Mouse (Mus musculus): ENCODE data around the gene Edaradd. TPM values are rescaled to one million over a fixed set of nuclear protein-coding genes. Genes with fewer than 3 reads are reported as not detected.

The Edaradd gene
- polyA plus RNA-seq, 1 experiment: 0.55 TPM

- no peaks in the 10 kb centered on the region for H3K36me3 ChIP-seq (ENCODE audit: control insufficient read depth, insufficient read depth, low read length)
- no peak overlapping the region for H3K4me3 ChIP-seq (ENCODE audit: insufficient read depth, low read depth, low read length)
- no peak for TF ChIP-seq CTCF (conservative IDR thresholded peaks at IDR 0.05; ENCODE audit: insufficient read depth, insufficient read length, low read depth, low read length)
- TF ChIP-seq POLR2A (IDR thresholded peaks at IDR 0.05; ENCODE audit: low read depth, low read length): no peak
- DNase-seq: no peak
- no peak overlapping the region for H3K27ac ChIP-seq (ENCODE audit: insufficient read depth, low read depth, low read length)
- no peaks in the 10 kb centered on the region for H3K27me3 ChIP-seq (replicated peaks; ENCODE audit: control insufficient read depth, insufficient read depth, low read length)
- WGBS: 82% methylated on average over 4 of the region's 4 CpGs
- H3K4me1 ChIP-seq (ENCODE audit: control insufficient read depth, insufficient read depth, low read length): 0 out of 2 replicates have a peak, but pooled peaks cover 4% of the 10 kb centered on the region
Observed at GRCm38 (mm10) chr13:12462623-12463022, 57.6 kb downstream of the Edaradd start.

DNA sequence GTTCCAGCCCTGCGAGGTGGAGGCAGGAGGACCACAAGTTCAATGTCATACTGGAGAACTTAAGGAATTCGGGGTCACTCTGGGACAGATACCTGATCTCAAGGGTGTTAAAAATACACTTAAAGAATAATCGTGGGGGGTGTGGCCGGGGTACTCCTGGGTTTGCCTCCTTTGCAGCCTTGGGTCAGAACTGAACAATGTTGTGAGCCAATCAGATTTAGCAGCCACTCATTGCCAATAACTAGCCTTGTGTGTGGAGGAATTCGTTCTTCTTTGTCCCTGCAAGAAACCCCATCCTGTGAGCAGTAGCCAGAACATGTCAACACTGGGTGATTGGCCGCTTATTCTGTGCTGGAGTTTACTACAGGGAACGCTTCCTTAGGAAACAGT lies 58.5 kb downstream of the Edaradd start:
- DNase-seq: peak; percentile 50
- Histone ChIP-seq H3K27me3 (replicated peaks; ENCODE audit: control insufficient read depth, insufficient read depth, low read length) (no peaks in the 10 kb centered on the region), H3K27ac (ENCODE audit: insufficient read depth, low read depth, low read length) (peak overlapping the region; percentile 37), H3K36me3 (ENCODE audit: control insufficient read depth, insufficient read depth, low read length) (no peaks in the 10 kb centered on the region), H3K4me3 (ENCODE audit: insufficient read depth, low read depth, low read length) (peak overlapping the region; percentile 99), H3K4me1 (ENCODE audit: control insufficient read depth, insufficient read depth, low read length) (peaks cover 4% of the 10 kb centered on the region; the same call in 1 of the 2 replicates)
- TF ChIP-seq CTCF (conservative IDR thresholded peaks at IDR 0.05; ENCODE audit: insufficient read depth, insufficient read length, low read depth, low read length) (no peak), POLR2A (IDR thresholded peaks at IDR 0.05; ENCODE audit: low read depth, low read length) (no peak)
- 3% methylated on average over 7 of the region's 7 CpGs for WGBS

GRCm38 (mm10) chr13:12460881-12461729 lies 59.1 kb downstream of the Edaradd start:
- no peaks in the 10 kb centered on the region for H3K36me3 ChIP-seq (ENCODE audit: control insufficient read depth, insufficient read depth, low read length)
- H3K27me3 ChIP-seq (replicated peaks; ENCODE audit: control insufficient read depth, insufficient read depth, low read length): no peaks in the 10 kb centered on the region
- H3K4me1 ChIP-seq (ENCODE audit: control insufficient read depth, insufficient read depth, low read length): peaks cover 9% of the 10 kb centered on the region
- peak overlapping the region; percentile 91 for H3K27ac ChIP-seq (ENCODE audit: insufficient read depth, low read depth, low read length)
- H3K4me3 ChIP-seq (ENCODE audit: insufficient read depth, low read depth, low read length): peak overlapping the region; percentile 99
- no peak for TF ChIP-seq CTCF (conservative IDR thresholded peaks at IDR 0.05; ENCODE audit: insufficient read depth, insufficient read length, low read depth, low read length)
- peak; percentile 30 for TF ChIP-seq POLR2A (IDR thresholded peaks at IDR 0.05; ENCODE audit: low read depth, low read length)
- under 1% methylated on average over 59 of the region's 59 CpGs for WGBS
- DNase-seq: peak; percentile 97

DNA sequence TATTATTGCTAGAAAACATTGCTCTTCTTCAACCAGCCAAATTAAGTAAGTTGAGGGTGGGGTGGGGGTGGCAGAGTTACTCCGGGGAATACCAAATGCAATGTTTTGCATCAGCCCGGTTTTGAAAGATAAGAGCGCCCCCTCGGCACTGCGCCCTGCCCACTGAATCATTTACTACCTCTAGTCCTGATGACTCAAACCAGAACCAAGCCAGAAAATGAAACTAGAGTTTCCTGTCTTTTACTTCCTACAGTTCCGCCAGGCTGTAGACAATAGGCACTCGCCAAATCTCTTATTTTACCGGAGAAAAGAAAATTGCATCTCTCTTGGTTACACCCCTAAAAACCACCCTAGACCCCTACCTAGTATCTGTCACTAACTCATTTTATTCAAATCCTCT lies 59.8 kb downstream of the Edaradd start:
- WGBS: under 1% methylated on average over 8 of the region's 8 CpGs
- peak; percentile 82 for DNase-seq
- peak overlapping the region; percentile 99 for H3K4me3 ChIP-seq (ENCODE audit: insufficient read depth, low read depth, low read length)
- H3K36me3 ChIP-seq (ENCODE audit: control insufficient read depth, insufficient read depth, low read length): no peaks in the 10 kb centered on the region
- TF ChIP-seq POLR2A (IDR thresholded peaks at IDR 0.05; ENCODE audit: low read depth, low read length) (no peak), CTCF (conservative IDR thresholded peaks at IDR 0.05; ENCODE audit: insufficient read depth, insufficient read length, low read depth, low read length) (no peak)
- no peaks in the 10 kb centered on the region for H3K27me3 ChIP-seq (replicated peaks; ENCODE audit: control insufficient read depth, insufficient read depth, low read length)
- peaks cover 15% of the 10 kb centered on the region for H3K4me1 ChIP-seq (ENCODE audit: control insufficient read depth, insufficient read depth, low read length)
- peak overlapping the region; percentile 91 for H3K27ac ChIP-seq (ENCODE audit: insufficient read depth, low read depth, low read length)

DNA sequence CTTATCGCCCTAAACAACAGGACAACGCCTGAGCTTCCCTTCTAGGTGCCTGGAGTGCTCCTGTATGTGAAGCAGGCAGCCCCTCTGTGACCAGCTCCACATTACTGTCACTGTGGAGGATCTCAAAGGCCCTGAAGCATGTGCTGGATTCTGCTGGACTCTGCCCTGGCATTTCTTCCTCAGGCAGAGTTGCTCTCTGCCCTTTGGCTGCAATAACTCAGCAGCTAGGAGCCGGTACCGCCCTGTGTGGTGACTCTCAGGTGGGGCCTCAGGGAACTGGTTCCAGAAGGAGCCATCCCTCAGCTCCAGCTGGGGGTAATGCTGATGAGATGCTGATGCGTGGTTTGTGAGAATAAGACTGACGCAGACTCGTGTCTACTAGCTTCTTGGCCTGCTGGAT lies 63.5 kb downstream of the Edaradd start:
- peak; percentile 85 for DNase-seq
- Histone ChIP-seq H3K4me1 (ENCODE audit: control insufficient read depth, insufficient read depth, low read length) (peaks cover 21% of the 10 kb centered on the region), H3K36me3 (ENCODE audit: control insufficient read depth, insufficient read depth, low read length) (no peaks in the 10 kb centered on the region), H3K27ac (ENCODE audit: insufficient read depth, low read depth, low read length) (peak overlapping the region; percentile 85), H3K27me3 (replicated peaks; ENCODE audit: control insufficient read depth, insufficient read depth, low read length) (no peaks in the 10 kb centered on the region), H3K4me3 (ENCODE audit: insufficient read depth, low read depth, low read length) (no peak overlapping the region)
- TF ChIP-seq POLR2A (IDR thresholded peaks at IDR 0.05; ENCODE audit: low read depth, low read length) (no peak), CTCF (conservative IDR thresholded peaks at IDR 0.05; ENCODE audit: insufficient read depth, insufficient read length, low read depth, low read length) (no peak)
- 63% methylated on average over 7 of the region's 7 CpGs for whole genome bisulfite sequencing

GRCm38 (mm10) chr13:12454686-12455390 lies 65.4 kb downstream of the Edaradd start:
- Histone ChIP-seq H3K4me1 (ENCODE audit: control insufficient read depth, insufficient read depth, low read length) (peaks cover 20% of the 10 kb centered on the region), H3K4me3 (ENCODE audit: insufficient read depth, low read depth, low read length) (no peak overlapping the region), H3K36me3 (ENCODE audit: control insufficient read depth, insufficient read depth, low read length) (no peaks in the 10 kb centered on the region), H3K27ac (ENCODE audit: insufficient read depth, low read depth, low read length) (peak overlapping the region; percentile 37; the same call in 1 of the 2 replicates), H3K27me3 (replicated peaks; ENCODE audit: control insufficient read depth, insufficient read depth, low read length) (no peaks in the 10 kb centered on the region)
- no peak for TF ChIP-seq CTCF (conservative IDR thresholded peaks at IDR 0.05; ENCODE audit: insufficient read depth, insufficient read length, low read depth, low read length)
- TF ChIP-seq POLR2A (IDR thresholded peaks at IDR 0.05; ENCODE audit: low read depth, low read length): no peak
- 67% methylated on average over 7 of the region's 7 CpGs for WGBS
- DNase-seq: peak; percentile 65

DNA sequence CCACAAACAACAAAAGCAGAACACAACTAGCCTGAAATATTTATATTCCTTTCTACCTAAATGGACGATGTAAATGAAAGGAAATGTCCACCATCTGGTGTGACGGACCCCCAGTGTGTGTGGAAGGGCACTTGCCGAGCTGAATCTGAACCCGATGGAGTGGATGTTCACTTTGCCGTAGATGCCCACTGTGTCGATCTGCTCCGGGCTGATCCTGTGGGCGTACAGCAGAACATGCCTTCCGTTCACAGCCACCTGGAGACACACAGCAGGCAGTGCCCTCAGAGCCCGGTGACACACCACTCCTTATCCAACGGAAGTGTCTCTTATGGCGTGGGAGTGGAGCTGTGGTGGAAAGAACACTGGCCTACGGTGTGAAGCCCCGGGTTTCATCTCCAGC lies 67.1 kb downstream of the Edaradd start:
- no peak for DNase-seq
- Histone ChIP-seq H3K36me3 (ENCODE audit: control insufficient read depth, insufficient read depth, low read length) (no peaks in the 10 kb centered on the region), H3K4me3 (ENCODE audit: insufficient read depth, low read depth, low read length) (no peak overlapping the region), H3K27me3 (replicated peaks; ENCODE audit: control insufficient read depth, insufficient read depth, low read length) (no peaks in the 10 kb centered on the region), H3K4me1 (ENCODE audit: control insufficient read depth, insufficient read depth, low read length) (peaks cover 17% of the 10 kb centered on the region), H3K27ac (ENCODE audit: insufficient read depth, low read depth, low read length) (no peak overlapping the region)
- TF ChIP-seq POLR2A (IDR thresholded peaks at IDR 0.05; ENCODE audit: low read depth, low read length) (no peak), CTCF (conservative IDR thresholded peaks at IDR 0.05; ENCODE audit: insufficient read depth, insufficient read length, low read depth, low read length) (no peak)
- 93% methylated on average over 14 of the region's 14 CpGs for WGBS

Measured in kidney, adult 2 months (tissue).